ENCODE assay signal across 20 mouse cellular contexts in genomic region chr4:25389542-25389941, GRCm38 (mm10).
DNase-seq lines count a peak whose midpoint lies in the region; ATAC-seq and TF ChIP-seq lines count a peak whose summit lies in the region.
"Had no signal": no experiment of that assay in that cellular context is flagged by ENCODE, and none has a peak within 500 bp of the region (broad histone marks: within the 10 kb centered on the region; RNA-seq: fewer than 3 reads in every experiment).

No protein-coding gene starts in this region.

- no peaks in the 10 kb centered on the region for H3K36me3 ChIP-seq in forebrain, embryonic 15.5 days
- no peaks in the 10 kb centered on the region for H3K36me3 ChIP-seq in forebrain, embryonic 11.5 days (ENCODE audit: control insufficient read depth, insufficient read depth, low read length)
- H3K36me3 ChIP-seq in midbrain, embryonic 12.5 days = no peaks in the 10 kb centered on the region
- H3K36me3 ChIP-seq in midbrain, embryonic 11.5 days (ENCODE audit: control insufficient read depth, insufficient read depth, low read length) = no peaks in the 10 kb centered on the region
- H3K36me3 ChIP-seq in CH12.LX (replicated peaks in 1 of 2; ENCODE audit: control insufficient read depth in 1 of 2, insufficient read depth in 1 of 2, low read length in 1 of 2) = no peaks in the 10 kb centered on the region
- no peaks in the 10 kb centered on the region for H3K36me3 ChIP-seq in forebrain, embryonic 16.5 days (ENCODE audit: control insufficient read depth, insufficient read depth)
- H3K36me3 ChIP-seq: embryonic facial prominence, embryonic 15.5 days; heart, embryonic 13.5 days had no signal

- in situ Hi-C loops in CH12.LX (cut with MboI; ENCODE audit: low pct_ligation_motif_present, low pct_unique_long_range_greater_than_20kb, low sequenced_read_pairs) = no loop called here

- H3K9me3 ChIP-seq in forebrain, embryonic 15.5 days = no peaks in the 10 kb centered on the region
- no peaks in the 10 kb centered on the region for H3K9me3 ChIP-seq in forebrain, embryonic 11.5 days (ENCODE audit: control insufficient read depth, low read length)
- no peaks in the 10 kb centered on the region for H3K9me3 ChIP-seq in midbrain, embryonic 12.5 days
- H3K9me3 ChIP-seq in midbrain, embryonic 11.5 days (ENCODE audit: control insufficient read depth, low read length) = no peaks in the 10 kb centered on the region
- no peaks in the 10 kb centered on the region for H3K9me3 ChIP-seq in CH12.LX (replicated peaks; ENCODE audit: low read length)
- H3K9me3 ChIP-seq in forebrain, embryonic 16.5 days (ENCODE audit: control insufficient read depth, low read length) = no peaks in the 10 kb centered on the region
- H3K9me3 ChIP-seq: embryonic facial prominence, embryonic 15.5 days; heart, embryonic 13.5 days had no signal

- H3K4me1 ChIP-seq in forebrain, embryonic 15.5 days = no peaks in the 10 kb centered on the region
- H3K4me1 ChIP-seq in forebrain, embryonic 11.5 days (replicated peaks; ENCODE audit: control insufficient read depth, insufficient read depth, low read length) = no peaks in the 10 kb centered on the region
- no peaks in the 10 kb centered on the region for H3K4me1 ChIP-seq in midbrain, embryonic 12.5 days
- H3K4me1 ChIP-seq in midbrain, embryonic 11.5 days (ENCODE audit: control insufficient read depth, insufficient read depth, low read length) = no peaks in the 10 kb centered on the region
- H3K4me1 ChIP-seq in CH12.LX (ENCODE audit: control insufficient read depth in 1 of 2, insufficient read depth in 2 of 2) = no peaks in the 10 kb centered on the region
- 0 out of 2 replicates have a peak, but pooled peaks cover 2% of the 10 kb centered on the region for H3K4me1 ChIP-seq in forebrain, embryonic 16.5 days (replicated peaks; ENCODE audit: control insufficient read depth, insufficient read depth, low read length)
- H3K4me1 ChIP-seq: embryonic facial prominence, embryonic 15.5 days; heart, embryonic 13.5 days had no signal

- no peak for TF ChIP-seq EP300 in CH12.LX (IDR thresholded peaks at IDR 0.05; ENCODE audit: low read length)

- H3K79me2 ChIP-seq in CH12.LX (replicated peaks; ENCODE audit: control insufficient read depth, extremely low read depth, insufficient read depth, poor library complexity, severe bottlenecking) = no peaks in the 10 kb centered on the region

- 0 out of 2 replicates have a peak, but pooled peaks have one; percentile 29 for ATAC-seq in forebrain, embryonic 15.5 days (replicated peaks)
- ATAC-seq in forebrain, embryonic 11.5 days (replicated peaks; ENCODE audit: low FRiP score) = no peak
- ATAC-seq in midbrain, embryonic 12.5 days (ENCODE audit: low FRiP score, low read depth) = 0 out of 2 replicates have a peak, but pooled peaks have one; percentile 38
- no peak; the same call in 1 of the 2 replicates for ATAC-seq in midbrain, embryonic 11.5 days (ENCODE audit: low FRiP score)
- peak; percentile 50 for ATAC-seq in forebrain, embryonic 16.5 days
- ATAC-seq: hindbrain, embryonic 16.5 days had no signal

- H3K27ac ChIP-seq in forebrain, embryonic 15.5 days (replicated peaks) = no peak overlapping the region
- H3K27ac ChIP-seq in forebrain, embryonic 11.5 days (ENCODE audit: low read depth, low read length) = no peak overlapping the region
- H3K27ac ChIP-seq in midbrain, embryonic 12.5 days (replicated peaks) = no peak overlapping the region
- no peak overlapping the region for H3K27ac ChIP-seq in midbrain, embryonic 11.5 days (ENCODE audit: low read depth, low read length)
- H3K27ac ChIP-seq in CH12.LX (ENCODE audit: insufficient read depth, low read depth) = no peak overlapping the region
- H3K27ac ChIP-seq in forebrain, embryonic 16.5 days (ENCODE audit: low read length) = no peak overlapping the region
- H3K27ac ChIP-seq: embryonic facial prominence, embryonic 15.5 days; gastrocnemius, adult 2 months; heart, embryonic 13.5 days had no signal

- dilution Hi-C loops in CH12.LX (cut with MboI; ENCODE audit: extremely low pct_ligation_motif_present, extremely low pct_unique_long_range_greater_than_20kb, low sequenced_read_pairs) = no loop called here

- no peak for TF ChIP-seq CTCF in CH12.LX (conservative IDR thresholded peaks at IDR 0.05 in 1 of 2, IDR thresholded peaks at IDR 0.05 in 1 of 2; ENCODE audit: low read depth in 2 of 2, low read length in 2 of 2)

- no peak for TF ChIP-seq RAD21 in CH12.LX (IDR thresholded peaks at IDR 0.05; ENCODE audit: low read depth, low read length)

- 57% methylated on average over 5 of the region's 5 CpGs for WGBS in forebrain, embryonic 15.5 days
- 81% methylated on average over 5 of the region's 5 CpGs for WGBS in forebrain, embryonic 11.5 days
- WGBS in midbrain, embryonic 12.5 days = 70% methylated on average over 5 of the region's 5 CpGs
- 78% methylated on average over 5 of the region's 5 CpGs for WGBS in midbrain, embryonic 11.5 days
- WGBS in forebrain, embryonic 16.5 days = 56% methylated on average over 5 of the region's 5 CpGs

- DNase-seq in forebrain, embryonic 11.5 days (ENCODE audit: low spot score) = no peak
- DNase-seq in midbrain, embryonic 11.5 days (ENCODE audit: low spot score, missing footprints) = no peak
- no peak for DNase-seq in CH12.LX (ENCODE audit: extremely low read depth)
- DNase-seq in right cerebral cortex, postnatal 14 days = no peak
- DNase-seq: adrenal gland, adult 2 months; adrenal gland, postnatal 25 days; cerebellum, adult 2 months; cerebellum, postnatal 10 days; embryo, embryonic 11 days; gastrocnemius, adult 2 months; gastrocnemius, postnatal 25 days; heart, adult 11 months; heart, postnatal 36 days had no signal

- no peak overlapping the region for H3K9ac ChIP-seq in forebrain, embryonic 15.5 days (replicated peaks)
- H3K9ac ChIP-seq in forebrain, embryonic 11.5 days (ENCODE audit: low read length) = no peak overlapping the region
- H3K9ac ChIP-seq in midbrain, embryonic 12.5 days (replicated peaks) = no peak overlapping the region
- H3K9ac ChIP-seq in midbrain, embryonic 11.5 days (ENCODE audit: low read length) = no peak overlapping the region
- no peak overlapping the region for H3K9ac ChIP-seq in CH12.LX (ENCODE audit: insufficient read depth, low read depth)
- H3K9ac ChIP-seq in forebrain, embryonic 16.5 days (replicated peaks; ENCODE audit: low read depth, low read length) = no peak overlapping the region
- H3K9ac ChIP-seq: embryonic facial prominence, embryonic 15.5 days; heart, embryonic 13.5 days had no signal

- no peak overlapping the region for H3K4me3 ChIP-seq in forebrain, embryonic 15.5 days
- H3K4me3 ChIP-seq in forebrain, embryonic 11.5 days (ENCODE audit: low read depth, low read length) = no peak overlapping the region
- H3K4me3 ChIP-seq in midbrain, embryonic 12.5 days = no peak overlapping the region
- H3K4me3 ChIP-seq in midbrain, embryonic 11.5 days (ENCODE audit: low read depth, low read length) = no peak overlapping the region
- H3K4me3 ChIP-seq in CH12.LX (replicated peaks in 1 of 3; ENCODE audit: low read depth in 2 of 3, low read length in 2 of 3, poor library complexity in 1 of 3) = no peak overlapping the region
- no peak overlapping the region for H3K4me3 ChIP-seq in forebrain, embryonic 16.5 days (replicated peaks; ENCODE audit: low read length)
- H3K4me3 ChIP-seq: embryonic facial prominence, embryonic 15.5 days; erythroblast, embryonic 14.5 days; gastrocnemius, adult 2 months; heart, embryonic 13.5 days had no signal

- H3K4me2 ChIP-seq in forebrain, embryonic 15.5 days (replicated peaks) = no peak overlapping the region
- no peak overlapping the region for H3K4me2 ChIP-seq in forebrain, embryonic 11.5 days (ENCODE audit: low read depth, low read length, severe bottlenecking)
- no peak overlapping the region for H3K4me2 ChIP-seq in midbrain, embryonic 12.5 days (replicated peaks)
- H3K4me2 ChIP-seq in midbrain, embryonic 11.5 days = no peak overlapping the region
- H3K4me2 ChIP-seq in CH12.LX (ENCODE audit: insufficient read depth, low read depth, poor library complexity, severe bottlenecking) = peak overlapping the region; percentile 36; the same call in 1 of the 2 replicates
- no peak overlapping the region for H3K4me2 ChIP-seq in forebrain, embryonic 16.5 days (ENCODE audit: low read length)
- H3K4me2 ChIP-seq: embryonic facial prominence, embryonic 15.5 days; heart, embryonic 13.5 days had no signal

- TF ChIP-seq POLR2A in CH12.LX (IDR thresholded peaks at IDR 0.05; ENCODE audit: low read depth, low read length) = no peak

- no peaks in the 10 kb centered on the region for H3K27me3 ChIP-seq in forebrain, embryonic 15.5 days
- H3K27me3 ChIP-seq in forebrain, embryonic 11.5 days (ENCODE audit: control insufficient read depth, insufficient read depth, low read length) = no peaks in the 10 kb centered on the region
- H3K27me3 ChIP-seq in midbrain, embryonic 12.5 days = no peaks in the 10 kb centered on the region
- H3K27me3 ChIP-seq in midbrain, embryonic 11.5 days (ENCODE audit: control insufficient read depth, insufficient read depth, low read length) = no peaks in the 10 kb centered on the region
- H3K27me3 ChIP-seq in CH12.LX (replicated peaks) = no peaks in the 10 kb centered on the region
- no peaks in the 10 kb centered on the region for H3K27me3 ChIP-seq in forebrain, embryonic 16.5 days (replicated peaks; ENCODE audit: control insufficient read depth, insufficient read depth, low read length)
- H3K27me3 ChIP-seq: embryonic facial prominence, embryonic 15.5 days; heart, embryonic 13.5 days had no signal

TF ChIP-seq in CH12.LX, 34 proteins besides CTCF, POLR2A, EP300 and RAD21 (continues in another document):
- TF ChIP-seq ZMIZ1 (IDR thresholded peaks at IDR 0.05; ENCODE audit: low read depth, low read length) = no peak
- no peak for TF ChIP-seq IRF4 (IDR thresholded peaks at IDR 0.05; ENCODE audit: low read depth, low read length)
- TF ChIP-seq HCFC1 (IDR thresholded peaks at IDR 0.05; ENCODE audit: low read depth, low read length) = no peak
- TF ChIP-seq GABPA (IDR thresholded peaks at IDR 0.05; ENCODE audit: insufficient replicate concordance, low read depth, low read length) = no peak
- TF ChIP-seq MAX (IDR thresholded peaks at IDR 0.05; ENCODE audit: low read length) = no peak
- no peak for TF ChIP-seq MEF2A (IDR thresholded peaks at IDR 0.05; ENCODE audit: borderline replicate concordance, low read depth, low read length)
- TF ChIP-seq ELF1 (IDR thresholded peaks at IDR 0.05; ENCODE audit: low read depth, low read length) = no peak
- no peak for TF ChIP-seq JUND (conservative IDR thresholded peaks at IDR 0.05; ENCODE audit: low read depth, low read length)
- TF ChIP-seq MAZ (IDR thresholded peaks at IDR 0.05; ENCODE audit: low read depth, low read length) = no peak
- no peak for TF ChIP-seq ZNF384 (IDR thresholded peaks at IDR 0.05; ENCODE audit: low read depth, low read length)
- TF ChIP-seq USF1 (IDR thresholded peaks at IDR 0.05; ENCODE audit: low read depth, low read length) = no peak
- TF ChIP-seq PAX5 (IDR thresholded peaks at IDR 0.05; ENCODE audit: low read length) = no peak
- TF ChIP-seq E2F4 (IDR thresholded peaks at IDR 0.05; ENCODE audit: insufficient replicate concordance, low read depth, low read length) = no peak
- no peak for TF ChIP-seq SMC3 (IDR thresholded peaks at IDR 0.05; ENCODE audit: low read depth, low read length)
- TF ChIP-seq CHD1 (IDR thresholded peaks at IDR 0.05; ENCODE audit: low read depth, low read length) = no peak

Comparison
In these comparisons a context has a peak if more than half of its experiments do, and no peak if none do; other contexts are left out.
1. ATAC-seq: peak in forebrain, embryonic 15.5 days (single experiment), midbrain, embryonic 12.5 days (single experiment) and forebrain, embryonic 16.5 days (single experiment); none in forebrain, embryonic 11.5 days (single experiment) and midbrain, embryonic 11.5 days (single experiment).